Mouse (Mus musculus): ENCODE results near the gene Pate1.

Gene Pate1

GRCm38 (mm10) chr9:35687013-35687412 lies at the start of gene Pate1:
Pate1 (minus strand) TSS chr9:35687390.
- in situ Hi-C loops (cut with MboI, MseI): loop anchor here (10.0 kb wide), 1 partner anchor 1718 kb away; the partner anchor contains the start of gene Robo4

GRCm38 (mm10) chr9:35707265-35707664 lies 20.1 kb upstream of the Pate1 start:
- in situ Hi-C loops (cut with MboI, MseI): no loop called here

- in situ Hi-C loops (cut with MboI, MseI): no loop called here
These were observed 4.7 kb upstream of the Pate1 start for GRCm38 (mm10) chr9:35691924-35692323.

GRCm38 (mm10) chr9:35673557-35673956 lies 13.6 kb downstream of the Pate1 start:
- in situ Hi-C loops (cut with MboI, MseI): no loop called here

- in situ Hi-C loops (cut with MboI, MseI): no loop called here
These were observed 39.1 kb downstream of the Pate1 start, which contains the start of gene Pate3 for GRCm38 (mm10) chr9:35648102-35648501. Pate3 (minus strand) TSS chr9:35648202.
